Mouse (Mus musculus) liver, adult (tissue): ENCODE measurements around the gene Arhgdia.

Experiments used
- GATA4 ChIP-seq: IDR thresholded peaks from 2 replicates; pipeline ENCODE4 v1.6.1; 2014; ENCODE audit warnings: mild to moderate bottlenecking, low read length; ENCODE audit not compliant: insufficient replicate concordance

The Arhgdia gene

GRCm38 (mm10) chr11:120618619-120619535, 37.5 kb upstream of the Arhgdia start:
- no peak for TF ChIP-seq GATA4

GRCm38 (mm10) chr11:120617519-120618112, 36.2 kb upstream of the Arhgdia start, which contains the start of gene Pcyt2:
Gene Pcyt2 (minus strand): TSS chr11:120617936.
- TF ChIP-seq GATA4: no peak

GRCm38 (mm10) chr11:120616617-120617294, 35.3 kb upstream of the Arhgdia start:
- 0 out of 2 replicates have a peak, but pooled peaks have one; percentile 31 for TF ChIP-seq GATA4

DNA sequence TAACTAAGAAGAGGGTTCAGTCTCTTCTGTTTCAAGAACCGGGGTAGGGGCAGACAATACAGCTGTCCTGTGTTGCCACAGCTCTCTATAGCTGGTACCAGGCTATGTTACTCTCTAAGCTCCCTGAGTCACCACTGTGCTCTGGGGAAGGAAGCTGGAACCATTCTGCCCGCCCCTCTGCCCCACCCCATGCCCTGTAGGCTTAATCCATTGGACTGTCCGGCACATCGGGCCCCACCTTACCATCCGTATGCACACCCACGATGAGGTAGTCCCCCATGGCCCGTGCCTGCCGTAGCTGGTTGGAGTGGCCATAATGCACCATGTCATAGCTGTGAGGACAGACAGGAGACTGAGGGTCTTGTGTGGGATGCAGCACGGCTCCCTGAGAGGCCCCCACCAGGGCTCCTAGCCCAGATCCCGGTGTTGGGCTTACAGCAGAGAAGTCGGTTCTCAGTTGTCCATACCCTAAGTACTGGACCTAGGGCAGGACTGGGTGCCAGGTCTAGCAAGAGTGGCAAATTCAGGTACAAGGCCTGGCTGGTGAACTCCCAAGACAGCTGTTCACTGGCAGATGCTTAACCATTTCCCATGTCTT, 34.3 kb upstream of the Arhgdia start:
- no peak for TF ChIP-seq GATA4

- TF ChIP-seq GATA4: no peak
Observed at GRCm38 (mm10) chr11:120615167-120615566, 33.7 kb upstream of the Arhgdia start.

- no peak for TF ChIP-seq GATA4
Observed at GRCm38 (mm10) chr11:120613976-120614375, 32.6 kb upstream of the Arhgdia start.

DNA sequence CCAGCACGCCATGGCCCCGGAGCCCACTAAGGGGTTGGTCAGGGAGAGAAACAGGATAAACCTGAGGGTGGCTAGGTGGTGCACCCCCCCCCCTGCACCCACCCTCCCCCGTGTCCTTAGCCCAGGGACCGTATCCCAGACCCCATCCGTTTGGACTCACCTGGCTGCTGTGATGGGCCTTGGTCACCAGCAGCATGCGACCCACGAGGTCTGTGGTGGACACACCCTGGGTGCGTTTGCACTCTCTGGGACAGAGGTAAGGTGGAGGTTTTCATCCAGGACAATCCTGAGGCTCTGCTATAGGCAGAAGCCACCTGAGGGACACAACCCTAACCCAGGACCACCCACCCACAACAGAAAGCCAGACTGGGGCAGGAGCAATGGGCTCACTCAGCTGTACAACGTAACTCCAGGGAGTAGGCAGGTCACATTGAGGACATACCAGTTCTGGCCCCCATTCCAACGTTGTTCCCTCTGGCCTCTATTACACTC, 32.1 kb upstream of the Arhgdia start:
- no peak for TF ChIP-seq GATA4

GRCm38 (mm10) chr11:120612763-120613162, 31.3 kb upstream of the Arhgdia start:
- TF ChIP-seq GATA4: no peak

DNA sequence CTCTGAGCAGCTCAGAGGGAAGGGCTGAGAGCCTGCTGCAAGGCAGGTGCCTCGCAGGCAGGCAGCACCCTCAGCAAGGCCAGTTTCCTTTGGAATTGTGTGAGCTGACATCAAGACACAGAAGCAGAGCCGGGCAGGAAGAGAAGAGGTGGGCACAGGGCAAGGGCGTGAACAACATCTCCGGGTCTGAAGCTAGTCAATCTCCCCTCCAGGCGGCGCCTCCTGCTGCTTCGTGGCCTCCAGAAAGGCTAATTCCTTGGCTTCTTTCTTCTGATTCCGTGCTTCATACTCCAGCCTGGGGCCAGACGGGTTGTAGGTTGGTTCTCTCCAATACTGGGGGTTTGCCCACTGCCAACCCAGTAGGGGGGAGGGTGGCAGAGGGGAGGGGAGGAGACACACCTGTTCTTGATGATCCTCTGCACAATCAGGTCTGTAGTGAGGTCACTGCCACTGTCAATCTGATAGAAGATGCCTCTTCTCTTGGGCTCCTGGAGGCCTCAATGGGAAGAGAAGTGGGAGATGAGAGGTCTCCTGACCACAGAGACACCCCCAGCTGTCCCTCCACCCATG, 29.1 kb upstream of the Arhgdia start:
- TF ChIP-seq GATA4: no peak

GRCm38 (mm10) chr11:120609250-120609649, 27.8 kb upstream of the Arhgdia start:
- no peak for TF ChIP-seq GATA4

- no peak for TF ChIP-seq GATA4
Observed at GRCm38 (mm10) chr11:120608241-120609034, 27.0 kb upstream of the Arhgdia start, which contains the start of gene Npb. Gene Npb (plus strand): TSS chr11:120608477.

GRCm38 (mm10) chr11:120606764-120607163, 25.3 kb upstream of the Arhgdia start:
- no peak for TF ChIP-seq GATA4

GRCm38 (mm10) chr11:120605667-120606066, 24.2 kb upstream of the Arhgdia start:
- TF ChIP-seq GATA4: no peak

DNA sequence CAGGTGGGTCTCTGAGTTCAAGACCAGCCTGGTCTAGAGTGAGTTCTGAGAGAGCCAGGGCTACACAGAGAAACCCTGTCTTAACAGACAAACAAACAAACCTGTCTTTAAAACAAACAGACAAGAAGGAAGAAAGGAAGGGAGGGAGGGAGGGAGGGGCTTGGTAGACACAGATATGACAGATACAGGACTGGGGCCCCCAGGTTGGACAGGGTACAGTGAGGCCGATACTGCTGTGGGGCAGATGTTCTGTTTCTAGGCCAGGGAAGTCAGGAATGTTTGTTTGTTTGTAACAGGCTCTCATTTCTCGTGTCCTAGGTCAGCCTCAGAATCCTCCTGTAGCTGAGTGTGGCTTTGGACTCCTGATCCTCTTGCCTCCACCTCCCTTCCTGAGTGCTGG, 22.1 kb upstream of the Arhgdia start:
- TF ChIP-seq GATA4: no peak
